Mouse (Mus musculus) megakaryocyte, adult 5-6 weeks (primary cell): ENCODE measurements around the gene Gm8212. TPM values are rescaled to one million over a fixed set of nuclear protein-coding genes. Genes with fewer than 3 reads are reported as not detected.
"Not testable (repeated sequence)": the region's sequence is repeated elsewhere in the genome, so short reads cannot be mapped to it uniquely, and the experiment has no call there.

Experiments
- ATAC-seq: 2 replicates; pipeline ENCODE4 v1.8.0; 2016; ENCODE audit warnings: mild to moderate bottlenecking, inconsistent platforms; ENCODE audit not compliant: poor library complexity, severe bottlenecking
- total RNA-seq, 2 experiments: library from RNA; stranded (forward) in 1 of 2; stranded (reverse) in 1 of 2; fragments of 153-499, 151-499 nt in 1 of 2; fragments of 221-1000, 200-1000 nt in 1 of 2; gene quantifications; 2 replicates each; pipeline versions ENCODE4 v1.2.3 to v1.2.4; 2015 to 2017

The Gm8212 gene
- total RNA-seq (2015) (not detected in 2 replicates), total RNA-seq (2017) (not detected in 2 replicates)

DNA sequence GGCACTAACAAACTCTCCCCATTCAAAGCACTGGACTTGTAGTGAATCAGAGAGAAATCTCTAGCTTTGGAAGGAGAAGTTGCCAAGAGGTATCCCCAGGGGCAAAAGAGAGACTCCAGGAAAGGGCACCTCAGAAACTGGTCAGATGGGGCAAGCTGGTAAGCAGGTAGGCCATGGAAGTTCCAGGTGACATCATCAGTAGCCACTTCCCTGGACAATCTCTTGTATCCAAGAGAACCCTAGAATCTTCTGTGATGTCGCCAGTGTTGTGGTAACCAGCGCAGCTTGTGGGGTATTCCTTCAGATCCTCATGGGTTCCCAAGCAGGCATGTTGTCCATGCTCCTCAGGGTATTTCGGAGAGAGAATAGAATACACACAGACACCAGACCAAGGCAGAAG lies at the start of gene Gm8212:
Gene Gm8212, plus strand, starts transcription at position 301 of the 400 bp plus-strand sequence.
- ATAC-seq, result not testable (repeated sequence)

DNA sequence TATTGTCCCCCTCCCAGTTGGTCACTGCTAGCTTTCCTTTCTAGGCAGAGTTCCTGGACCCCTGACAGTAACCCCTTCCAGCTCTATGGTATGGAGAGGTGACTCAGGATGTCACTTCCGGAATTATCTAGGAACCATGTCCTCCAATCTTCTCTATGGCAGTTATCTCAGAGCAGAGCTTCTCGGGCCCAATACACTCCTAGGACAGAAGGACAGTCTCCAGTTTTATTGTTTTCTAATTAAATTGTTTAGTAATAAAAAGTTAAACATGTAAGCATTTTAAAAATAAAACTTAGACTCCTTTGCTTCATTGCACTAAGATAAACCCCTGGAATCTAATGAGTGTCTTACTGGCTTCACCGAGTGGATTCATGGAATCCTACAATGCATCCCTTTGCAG lies 15.7 kb downstream of the Gm8212 start, which contains the start of gene 4930503E14Rik:
Gene 4930503E14Rik, minus strand, starts transcription at position 101 of the 400 bp plus-strand sequence.
- ATAC-seq, result not testable (repeated sequence)

DNA sequence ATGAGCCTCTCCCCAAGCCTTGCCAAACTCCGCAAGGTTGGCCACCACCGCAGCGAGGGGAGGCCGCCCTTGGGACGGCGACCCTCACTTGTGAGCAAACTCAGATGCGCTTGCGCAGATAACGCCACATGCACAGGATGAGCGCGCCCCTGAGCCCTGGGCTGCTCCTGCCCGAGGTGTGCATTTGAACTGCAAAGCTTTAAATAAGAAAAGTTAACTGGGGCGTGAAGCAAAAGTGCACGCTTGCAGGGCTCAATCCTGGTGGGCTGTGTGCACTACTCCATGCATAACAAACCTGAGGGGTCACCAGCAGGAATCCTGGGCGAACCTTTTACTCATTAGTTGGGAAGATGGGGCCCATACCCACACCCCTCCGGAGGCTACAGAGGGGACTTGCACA lies 50.6 kb downstream of the Gm8212 start:
- no peak for ATAC-seq

Other genes starting within 250 kb of the Gm8212 start
- not detected in 2 replicates for gene Ang5, start 240.6 kb upstream of the Gm8212 start, total RNA-seq (2015)
- not detected in 2 replicates for gene Ang5, start 240.6 kb upstream of the Gm8212 start, total RNA-seq (2017)
- gene Ang6, start 195.4 kb upstream of the Gm8212 start, total RNA-seq (2015), result not detected in 2 replicates
- not detected in 2 replicates for gene Ang6, start 195.4 kb upstream of the Gm8212 start, total RNA-seq (2017)
- 323 and 334 TPM in 2 replicates for gene Ear2, start 95.0 kb upstream of the Gm8212 start, total RNA-seq (2015)
- 586 and 674 TPM in 2 replicates for gene Ear2, start 95.0 kb upstream of the Gm8212 start, total RNA-seq (2017)
- not detected in 2 replicates for gene Gm3327, start 73.8 kb upstream of the Gm8212 start, total RNA-seq (2015)
- not detected in 2 replicates for gene Gm3327, start 73.8 kb upstream of the Gm8212 start, total RNA-seq (2017)
- gene 4930503E14Rik, start 15.6 kb downstream of the Gm8212 start, total RNA-seq (2015), result not detected in 2 replicates
- gene 4930503E14Rik, start 15.6 kb downstream of the Gm8212 start, total RNA-seq (2017), result not detected in 2 replicates
- not detected in 2 replicates for gene Gm8220, start 87.9 kb downstream of the Gm8212 start, total RNA-seq (2015)
- gene Gm8220, start 87.9 kb downstream of the Gm8212 start, total RNA-seq (2017), result not detected in 2 replicates
- not detected in 2 replicates for gene Gm5930, start 140.9 kb downstream of the Gm8212 start, total RNA-seq (2015)
- gene Gm5930, start 140.9 kb downstream of the Gm8212 start, total RNA-seq (2017), result not detected in 2 replicates
- gene Gm8229, start 167.7 kb downstream of the Gm8212 start, total RNA-seq (2015), result not detected in 2 replicates
- not detected in 2 replicates for gene Gm8229, start 167.7 kb downstream of the Gm8212 start, total RNA-seq (2017)
- not detected in 2 replicates for gene Gm3371, start 213.0 kb downstream of the Gm8212 start, total RNA-seq (2015)
- not detected in 2 replicates for gene Gm3371, start 213.0 kb downstream of the Gm8212 start, total RNA-seq (2017)
- not detected in 2 replicates for gene Gm8232, start 236.0 kb downstream of the Gm8212 start, total RNA-seq (2015)
- not detected in 2 replicates for gene Gm8232, start 236.0 kb downstream of the Gm8212 start, total RNA-seq (2017)